Mouse (Mus musculus): ENCODE data around the gene Foxk1. TPM values are rescaled to one million over a fixed set of nuclear protein-coding genes. Genes with fewer than 3 reads are reported as not detected.

The Foxk1 gene
- polyA plus RNA-seq, 1 experiment from 2014 or later, result 5.6 TPM

- Histone ChIP-seq H3K27ac (ENCODE audit: low read depth) (no peak overlapping the region), H3K36me3 (ENCODE audit: control insufficient read depth, insufficient read depth, low read length) (no peaks in the 10 kb centered on the region), H3K4me2 (ENCODE audit: low read length) (peak overlapping the region; percentile 33; the same call in 1 of the 2 replicates), H3K4me3 (ENCODE audit: low read depth, low read length) (no peak overlapping the region), H3K27me3 (replicated peaks; ENCODE audit: control insufficient read depth, insufficient read depth, low read length) (no peaks in the 10 kb centered on the region), H3K4me1 (replicated peaks; ENCODE audit: control insufficient read depth, insufficient read depth, low read length) (no peaks in the 10 kb centered on the region; the same call in 1 of the 2 replicates), H3K9me3 (ENCODE audit: control insufficient read depth, low read length) (no peaks in the 10 kb centered on the region), H3K9ac (ENCODE audit: low read length) (no peak overlapping the region)
- WGBS, result 30% methylated on average over 17 of the region's 17 CpGs
- DNase-seq (ENCODE audit: low spot score), result peak; percentile 93
- peak; percentile 57; the same call in 1 of the 2 replicates for ATAC-seq (replicated peaks; ENCODE audit: low FRiP score, low TSS enrichment, low read depth)
These were observed 77.6 kb downstream of the Foxk1 start for GRCm38 (mm10) chr5:142478829-142479435.

GRCm38 (mm10) chr5:142482512-142482911 lies 81.2 kb downstream of the Foxk1 start:
- Histone ChIP-seq H3K4me3 (ENCODE audit: low read depth, low read length) (no peak overlapping the region), H3K9me3 (ENCODE audit: control insufficient read depth, low read length) (no peaks in the 10 kb centered on the region), H3K9ac (ENCODE audit: low read length) (no peak overlapping the region), H3K27ac (ENCODE audit: low read depth) (no peak overlapping the region), H3K27me3 (replicated peaks; ENCODE audit: control insufficient read depth, insufficient read depth, low read length) (no peaks in the 10 kb centered on the region), H3K36me3 (ENCODE audit: control insufficient read depth, insufficient read depth, low read length) (no peaks in the 10 kb centered on the region), H3K4me2 (ENCODE audit: low read length) (no peak overlapping the region), H3K4me1 (replicated peaks; ENCODE audit: control insufficient read depth, insufficient read depth, low read length) (no peaks in the 10 kb centered on the region; the same call in 1 of the 2 replicates)
- ATAC-seq (replicated peaks; ENCODE audit: low FRiP score, low TSS enrichment, low read depth) (no peak), DNase-seq (ENCODE audit: low spot score) (no peak)
- 59% methylated on average over 2 of the region's 2 CpGs for WGBS

- no peak for DNase-seq (ENCODE audit: low spot score)
- WGBS, result 88% methylated on average over 5 of the region's 5 CpGs
- no peak for ATAC-seq (replicated peaks; ENCODE audit: low FRiP score, low TSS enrichment, low read depth)
These were observed 82.3 kb downstream of the Foxk1 start for GRCm38 (mm10) chr5:142483581-142483980.

GRCm38 (mm10) chr5:142486654-142487053 lies 85.4 kb downstream of the Foxk1 start:
- Histone ChIP-seq H3K4me2 (ENCODE audit: low read length) (no peak overlapping the region), H3K27me3 (replicated peaks; ENCODE audit: control insufficient read depth, insufficient read depth, low read length) (no peaks in the 10 kb centered on the region), H3K36me3 (ENCODE audit: control insufficient read depth, insufficient read depth, low read length) (no peaks in the 10 kb centered on the region), H3K27ac (ENCODE audit: low read depth) (no peak overlapping the region), H3K9ac (ENCODE audit: low read length) (no peak overlapping the region), H3K4me3 (ENCODE audit: low read depth, low read length) (no peak overlapping the region), H3K9me3 (ENCODE audit: control insufficient read depth, low read length) (no peaks in the 10 kb centered on the region), H3K4me1 (replicated peaks; ENCODE audit: control insufficient read depth, insufficient read depth, low read length) (no peaks in the 10 kb centered on the region)
- ATAC-seq (replicated peaks; ENCODE audit: low FRiP score, low TSS enrichment, low read depth) (no peak), DNase-seq (ENCODE audit: low spot score) (no peak)
- WGBS, result 56% methylated on average over 9 of the region's 9 CpGs

More at GRCm38 (mm10) chr5:142483581-142483980, 82.3 kb downstream of the Foxk1 start:
- H3K27ac ChIP-seq (ENCODE audit: low read depth), result no peak overlapping the region
- no peaks in the 10 kb centered on the region; the same call in 1 of the 2 replicates for H3K4me1 ChIP-seq (replicated peaks; ENCODE audit: control insufficient read depth, insufficient read depth, low read length)
- H3K4me2 ChIP-seq (ENCODE audit: low read length), result no peak overlapping the region
- H3K27me3 ChIP-seq (replicated peaks; ENCODE audit: control insufficient read depth, insufficient read depth, low read length), result no peaks in the 10 kb centered on the region
- H3K36me3 ChIP-seq (ENCODE audit: control insufficient read depth, insufficient read depth, low read length), result no peaks in the 10 kb centered on the region
- no peaks in the 10 kb centered on the region for H3K9me3 ChIP-seq (ENCODE audit: control insufficient read depth, low read length)
- no peak overlapping the region for H3K9ac ChIP-seq (ENCODE audit: low read length)
- no peak overlapping the region for H3K4me3 ChIP-seq (ENCODE audit: low read depth, low read length)

DNA sequence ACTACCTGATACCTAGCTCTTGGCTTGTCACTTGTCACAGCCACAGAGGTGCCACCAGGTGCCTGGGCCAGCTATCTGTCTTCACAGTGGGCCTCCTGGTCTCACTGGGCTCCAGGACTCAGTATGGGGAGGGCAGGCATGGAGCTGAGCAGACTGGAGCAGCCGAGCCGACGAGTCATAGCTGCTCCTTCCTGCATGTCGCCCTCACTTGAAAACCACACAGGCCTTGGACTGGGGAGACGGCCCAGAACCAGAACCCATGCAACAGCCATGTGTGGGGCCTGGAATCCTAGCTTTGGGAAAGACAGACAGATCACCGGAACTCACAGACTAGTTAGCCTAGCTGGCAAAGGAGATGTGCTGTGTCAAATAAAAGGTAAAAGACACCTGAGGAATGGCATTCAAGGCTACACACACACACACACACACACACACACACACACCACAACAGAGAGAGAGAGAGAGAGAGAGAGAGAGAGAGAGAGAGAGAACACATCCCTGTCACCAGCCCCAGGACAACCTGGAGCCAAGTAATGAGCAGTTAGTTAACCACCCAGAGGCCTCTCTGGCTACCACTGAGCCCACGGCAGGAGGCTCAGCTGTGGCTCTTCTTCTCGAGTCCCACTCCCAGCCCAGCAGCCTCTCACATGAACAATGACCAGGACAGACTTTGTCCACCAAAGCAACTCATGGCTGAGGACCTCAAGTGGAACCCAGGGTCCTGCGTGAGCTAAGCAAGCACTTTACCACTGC lies 88.8 kb downstream of the Foxk1 start:
- 78% methylated on average over 9 of the region's 9 CpGs for WGBS
- Histone ChIP-seq H3K4me1 (replicated peaks; ENCODE audit: control insufficient read depth, insufficient read depth, low read length) (no peaks in the 10 kb centered on the region), H3K4me3 (ENCODE audit: low read depth, low read length) (no peak overlapping the region), H3K27ac (ENCODE audit: low read depth) (no peak overlapping the region), H3K36me3 (ENCODE audit: control insufficient read depth, insufficient read depth, low read length) (no peaks in the 10 kb centered on the region), H3K4me2 (ENCODE audit: low read length) (no peak overlapping the region), H3K9ac (ENCODE audit: low read length) (no peak overlapping the region), H3K9me3 (ENCODE audit: control insufficient read depth, low read length) (no peaks in the 10 kb centered on the region), H3K27me3 (replicated peaks; ENCODE audit: control insufficient read depth, insufficient read depth, low read length) (no peaks in the 10 kb centered on the region)
- DNase-seq (ENCODE audit: low spot score), result no peak
- no peak for ATAC-seq (replicated peaks; ENCODE audit: low FRiP score, low TSS enrichment, low read depth)

- 89% methylated on average over 3 of the region's 3 CpGs for WGBS
- Histone ChIP-seq H3K27me3 (replicated peaks; ENCODE audit: control insufficient read depth, insufficient read depth, low read length) (no peaks in the 10 kb centered on the region), H3K36me3 (ENCODE audit: control insufficient read depth, insufficient read depth, low read length) (no peaks in the 10 kb centered on the region), H3K4me1 (replicated peaks; ENCODE audit: control insufficient read depth, insufficient read depth, low read length) (no peaks in the 10 kb centered on the region), H3K4me3 (ENCODE audit: low read depth, low read length) (no peak overlapping the region), H3K27ac (ENCODE audit: low read depth) (no peak overlapping the region), H3K4me2 (ENCODE audit: low read length) (no peak overlapping the region), H3K9me3 (ENCODE audit: control insufficient read depth, low read length) (no peaks in the 10 kb centered on the region), H3K9ac (ENCODE audit: low read length) (no peak overlapping the region)
- DNase-seq (ENCODE audit: low spot score), result no peak
- ATAC-seq (replicated peaks; ENCODE audit: low FRiP score, low TSS enrichment, low read depth), result no peak
These were observed 92.0 kb downstream of the Foxk1 start for GRCm38 (mm10) chr5:142493307-142493706.

GRCm38 (mm10) chr5:142495321-142496096 lies 94.2 kb downstream of the Foxk1 start:
- no peak overlapping the region for H3K4me2 ChIP-seq (ENCODE audit: low read length)
- no peak overlapping the region for H3K27ac ChIP-seq (ENCODE audit: low read depth)
- H3K36me3 ChIP-seq (ENCODE audit: control insufficient read depth, insufficient read depth, low read length), result no peaks in the 10 kb centered on the region
- ATAC-seq (replicated peaks; ENCODE audit: low FRiP score, low TSS enrichment, low read depth), result no peak
- no peak for DNase-seq (ENCODE audit: low spot score)
- H3K4me3 ChIP-seq (ENCODE audit: low read depth, low read length), result no peak overlapping the region
- 65% methylated on average over 14 of the region's 14 CpGs for WGBS
- H3K4me1 ChIP-seq (replicated peaks; ENCODE audit: control insufficient read depth, insufficient read depth, low read length), result peaks cover 4% of the 10 kb centered on the region; the same call in 1 of the 2 replicates
- no peak overlapping the region for H3K9ac ChIP-seq (ENCODE audit: low read length)
- no peaks in the 10 kb centered on the region for H3K27me3 ChIP-seq (replicated peaks; ENCODE audit: control insufficient read depth, insufficient read depth, low read length)
- H3K9me3 ChIP-seq (ENCODE audit: control insufficient read depth, low read length), result no peaks in the 10 kb centered on the region

DNA sequence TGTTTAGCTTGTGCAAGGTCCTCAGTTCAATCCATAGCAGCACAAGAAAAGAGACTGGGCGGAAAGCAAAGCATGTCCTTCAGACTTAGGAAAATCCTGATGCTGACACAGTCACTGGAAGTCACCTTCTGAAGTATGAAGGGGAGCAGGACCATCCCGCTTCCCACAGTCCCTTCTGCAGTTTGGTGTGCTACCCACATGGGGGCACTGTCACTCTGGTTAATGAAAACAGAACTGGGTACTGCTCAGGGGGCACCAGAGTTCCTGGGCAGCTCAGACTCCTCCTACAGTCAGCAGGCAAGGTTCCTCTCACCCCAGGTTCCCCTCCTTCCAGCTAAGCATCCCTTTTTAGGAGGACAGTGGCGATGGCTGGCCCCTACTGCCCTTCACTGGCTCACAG lies 97.7 kb downstream of the Foxk1 start:
- no peak for ATAC-seq (replicated peaks; ENCODE audit: low FRiP score, low TSS enrichment, low read depth)
- DNase-seq (ENCODE audit: low spot score), result peak; percentile 66
- Histone ChIP-seq H3K36me3 (ENCODE audit: control insufficient read depth, insufficient read depth, low read length) (no peaks in the 10 kb centered on the region), H3K9me3 (ENCODE audit: control insufficient read depth, low read length) (no peaks in the 10 kb centered on the region), H3K27me3 (replicated peaks; ENCODE audit: control insufficient read depth, insufficient read depth, low read length) (no peaks in the 10 kb centered on the region), H3K4me2 (ENCODE audit: low read length) (no peak overlapping the region), H3K4me1 (replicated peaks; ENCODE audit: control insufficient read depth, insufficient read depth, low read length) (peaks cover 11% of the 10 kb centered on the region), H3K9ac (ENCODE audit: low read length) (no peak overlapping the region), H3K27ac (ENCODE audit: low read depth) (no peak overlapping the region), H3K4me3 (ENCODE audit: low read depth, low read length) (no peak overlapping the region)
- WGBS, result 61% methylated on average over 3 of the region's 3 CpGs
